Mouse (Mus musculus): ENCODE measurements at regions not wholly inside any gene's neighbourhood (a gene's known extent, or its start where the extent isn't known, plus 50 kb on each side); places are given as distances from the start of the nearest gene placed in this dataset.

GRCm38 (mm10) chr10:119019082-119019481, 149.1 kb upstream of the Dyrk2 start:
- DNase-seq (ENCODE audit: low spot score in 2 of 2), result no peak

- no peak for DNase-seq (ENCODE audit: low spot score in 2 of 2)
Measured at GRCm38 (mm10) chr10:119018490-119018889, 148.5 kb upstream of the Dyrk2 start.

GRCm38 (mm10) chr10:119016104-119016503, 146.1 kb upstream of the Dyrk2 start:
- no peak for DNase-seq (ENCODE audit: low spot score in 2 of 2)

GRCm38 (mm10) chr10:119015311-119016055, 145.5 kb upstream of the Dyrk2 start:
- no peak for DNase-seq (ENCODE audit: low spot score in 2 of 2)

DNA sequence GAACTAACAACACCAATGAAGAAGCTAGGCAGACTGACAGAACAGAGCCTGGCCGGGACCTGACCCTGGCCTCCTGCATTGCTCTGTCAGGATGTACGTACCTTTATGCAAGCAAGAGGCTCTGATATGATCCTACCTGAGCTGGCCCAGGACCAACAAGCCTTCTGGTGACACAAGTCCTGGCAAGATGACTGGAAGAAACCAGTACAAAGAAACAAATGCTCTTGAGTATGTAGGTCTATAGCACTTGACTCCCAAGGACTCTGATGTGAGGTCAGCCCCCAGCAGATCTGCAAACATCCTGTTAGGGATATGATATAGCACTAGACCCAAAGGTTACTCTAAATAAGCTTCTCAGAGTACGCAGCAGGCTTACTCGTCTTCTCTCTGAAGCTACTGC, 144.7 kb upstream of the Dyrk2 start:
- DNase-seq (ENCODE audit: low spot score in 2 of 2), result no peak

- DNase-seq (ENCODE audit: low spot score in 2 of 2), result no peak
Measured at GRCm38 (mm10) chr10:119013758-119014157, 143.7 kb upstream of the Dyrk2 start.

DNA sequence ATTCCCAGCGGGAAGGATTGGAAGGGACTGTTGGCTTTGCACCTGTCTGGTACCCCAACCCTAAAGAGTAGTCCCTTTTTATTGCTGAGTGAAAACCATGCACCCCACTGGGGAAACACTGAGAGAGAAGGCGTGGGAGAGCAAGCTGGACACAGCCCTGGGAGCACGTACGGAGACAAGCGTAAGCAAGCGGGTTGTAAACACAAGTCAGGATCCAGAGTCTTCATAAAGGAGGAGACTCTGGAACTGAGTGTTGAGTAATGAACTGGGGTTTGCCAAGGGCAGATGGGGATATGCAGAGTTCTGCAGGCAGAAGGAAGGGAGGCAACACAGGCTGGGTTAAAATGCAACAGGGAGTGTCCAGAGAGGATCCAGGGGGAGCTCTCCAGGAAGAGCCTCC, 141.5 kb upstream of the Dyrk2 start:
- no peak for DNase-seq (ENCODE audit: low spot score in 2 of 2)

- no peak for DNase-seq (ENCODE audit: low spot score in 2 of 2)
Measured at GRCm38 (mm10) chr10:119010884-119011283, 140.9 kb upstream of the Dyrk2 start.

DNA sequence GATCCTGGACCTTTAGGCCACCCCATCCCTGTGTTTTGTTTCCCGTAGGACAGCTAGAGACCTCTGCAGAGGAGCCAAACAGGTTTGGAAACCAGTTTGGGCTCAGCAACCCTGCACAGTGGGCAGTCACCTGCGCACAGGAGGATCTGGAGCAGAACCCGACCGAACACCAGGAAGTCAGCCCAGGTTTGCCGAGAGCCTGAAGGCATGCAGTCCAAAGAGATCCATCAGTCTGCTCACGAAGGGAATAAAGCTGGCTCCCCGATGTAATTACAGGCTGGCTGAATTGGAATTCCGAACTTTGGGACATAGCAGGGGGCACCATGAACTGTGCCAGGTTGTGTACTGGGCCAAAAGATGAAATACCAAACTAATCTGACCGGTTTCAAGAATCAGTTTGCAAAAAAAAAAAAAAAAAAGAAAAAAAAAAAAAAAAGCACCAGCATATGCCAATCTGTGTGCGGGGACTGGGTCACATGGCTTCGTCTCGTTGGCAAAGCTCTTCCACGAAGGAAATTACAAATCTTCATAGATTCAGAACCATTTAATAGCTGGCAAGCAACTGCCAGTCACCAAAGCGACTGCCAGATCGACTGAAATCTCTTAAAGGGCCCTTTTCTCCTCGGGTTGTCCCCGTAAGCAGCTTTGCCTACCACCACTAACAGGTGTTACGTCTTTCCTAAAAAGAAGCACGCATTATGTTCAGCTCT, 137.0 kb upstream of the Dyrk2 start:
- DNase-seq (ENCODE audit: low spot score in 2 of 2), result no peak

GRCm38 (mm10) chr10:119005491-119005890, 135.5 kb upstream of the Dyrk2 start:
- DNase-seq (ENCODE audit: low spot score in 2 of 2), result peak; percentile 11 to 12

- DNase-seq (ENCODE audit: low spot score in 2 of 2), result no peak
Measured at GRCm38 (mm10) chr10:119004426-119004825, 134.4 kb upstream of the Dyrk2 start.

DNA sequence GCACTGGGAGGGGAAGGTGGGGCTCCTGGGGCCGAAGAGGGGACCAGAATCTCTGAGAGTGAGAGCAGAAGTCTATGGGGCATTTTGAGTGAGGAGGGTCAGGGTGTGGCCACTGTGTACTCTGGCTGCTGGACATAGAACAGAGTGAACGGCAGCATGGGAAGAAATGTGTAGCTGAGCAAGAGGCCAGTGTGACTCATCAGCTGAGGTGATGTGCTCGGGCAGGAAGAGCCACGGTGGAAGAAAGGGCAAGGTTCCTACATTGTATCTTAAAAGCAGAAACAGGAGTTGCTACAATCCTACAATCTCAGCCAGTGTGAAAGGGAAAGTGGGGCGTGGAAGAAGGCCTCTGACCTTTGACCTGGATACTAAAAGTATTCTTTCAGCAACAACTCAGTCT, 133.8 kb upstream of the Dyrk2 start:
- no peak for DNase-seq (ENCODE audit: low spot score in 2 of 2)

DNA sequence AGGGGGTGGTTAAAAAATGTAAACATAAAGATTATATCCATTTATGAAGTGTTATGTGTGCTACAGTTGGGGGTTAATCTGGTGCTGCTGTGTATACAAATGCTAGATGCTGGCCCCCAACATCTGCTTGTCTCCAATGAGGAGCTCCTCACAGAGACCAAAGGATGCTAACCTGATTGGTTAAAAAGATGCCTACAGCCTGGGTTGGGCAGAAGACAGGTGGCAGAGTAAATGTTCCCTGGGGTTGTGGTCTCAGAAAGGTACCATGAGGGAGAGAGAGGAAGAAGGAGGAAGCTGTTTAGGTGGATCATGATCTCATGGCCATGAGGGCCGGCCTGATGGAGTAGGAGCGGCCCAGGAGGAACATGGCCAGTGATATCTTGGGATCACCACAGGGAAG, 133.0 kb upstream of the Dyrk2 start:
- DNase-seq (ENCODE audit: low spot score in 2 of 2), result no peak

DNA sequence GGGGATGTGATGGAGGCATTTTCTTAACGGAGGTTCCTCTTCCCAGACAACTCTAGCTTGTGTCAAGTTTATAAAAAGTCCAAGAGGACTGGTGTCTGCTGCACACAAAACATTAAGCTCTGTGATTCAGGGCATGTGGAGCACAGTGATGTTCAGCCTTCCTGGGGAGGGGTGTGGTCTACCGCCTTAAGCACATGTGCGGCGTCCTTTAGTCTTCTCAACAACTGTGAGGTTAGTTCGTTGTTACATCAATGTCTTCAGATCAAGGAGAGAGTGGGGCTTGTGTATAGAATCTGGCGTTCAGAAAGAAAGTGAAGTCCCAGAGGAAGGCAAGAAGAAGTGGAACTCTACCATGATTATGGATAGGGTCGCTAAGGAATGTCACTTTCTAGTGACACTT, 131.9 kb upstream of the Dyrk2 start:
- DNase-seq (ENCODE audit: low spot score in 2 of 2), result no peak

DNA sequence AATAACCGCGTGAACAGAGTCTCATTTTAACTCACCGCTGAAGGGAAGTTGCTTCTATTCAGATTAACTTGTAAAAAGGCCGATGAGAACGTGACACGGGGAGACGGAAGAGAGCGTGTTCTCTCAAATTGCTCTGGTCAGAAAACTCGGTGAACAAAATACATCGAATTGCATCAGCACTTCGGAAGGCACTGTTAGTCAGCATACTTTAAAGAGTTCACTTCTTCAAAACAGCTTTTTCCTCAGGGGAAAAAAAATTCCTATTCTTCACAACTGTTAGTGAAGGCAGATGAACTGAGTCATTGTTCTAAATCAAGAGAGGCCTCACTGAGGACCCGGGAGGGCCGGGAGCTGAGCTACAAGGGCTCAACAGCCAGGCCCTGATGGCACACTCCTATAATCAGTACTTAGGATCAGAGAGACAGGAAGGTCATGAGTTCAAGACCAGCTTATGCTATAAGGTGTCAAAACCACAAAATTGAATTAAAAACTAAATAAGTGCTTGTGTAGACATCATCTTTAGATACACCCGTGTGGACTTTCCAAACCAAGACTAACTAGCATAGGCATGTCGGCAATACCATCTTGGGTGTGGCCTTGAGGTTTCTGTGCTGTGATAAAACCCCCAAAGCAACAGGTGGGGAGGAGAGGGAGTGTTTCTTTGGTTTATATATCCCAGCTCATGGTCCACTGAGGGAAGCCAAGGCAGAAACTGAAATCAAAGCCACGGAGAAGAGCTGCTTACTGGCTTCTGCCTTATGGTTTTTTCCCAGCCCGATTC, 131.2 kb upstream of the Dyrk2 start:
- DNase-seq (ENCODE audit: low spot score in 2 of 2), result no peak

DNA sequence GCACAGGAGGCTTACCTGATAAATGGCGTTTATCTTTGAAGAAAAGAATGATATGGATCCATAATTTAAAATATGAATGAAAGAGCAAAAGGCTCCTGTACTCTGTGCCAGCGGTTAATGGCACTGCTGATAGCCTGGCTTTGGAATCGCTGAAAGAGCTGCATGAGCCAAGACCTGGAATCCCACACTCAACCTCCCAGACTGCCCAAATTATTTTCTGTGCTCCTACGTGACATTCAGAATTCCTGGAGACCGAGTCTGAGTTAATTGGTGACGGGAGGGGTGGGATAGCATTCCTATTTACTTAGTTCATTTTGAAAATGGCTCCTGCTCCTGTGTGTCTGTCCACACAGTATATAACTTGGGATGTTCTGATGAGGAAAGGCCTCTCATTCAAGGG, 129.0 kb upstream of the Dyrk2 start:
- DNase-seq (ENCODE audit: low spot score in 2 of 2), result no peak

GRCm38 (mm10) chr10:118997034-118997433, 127.0 kb upstream of the Dyrk2 start:
- DNase-seq (ENCODE audit: low spot score in 2 of 2), result no peak

- DNase-seq (ENCODE audit: low spot score in 2 of 2), result no peak
Measured at GRCm38 (mm10) chr10:118993819-118994574, 124.0 kb upstream of the Dyrk2 start.

DNA sequence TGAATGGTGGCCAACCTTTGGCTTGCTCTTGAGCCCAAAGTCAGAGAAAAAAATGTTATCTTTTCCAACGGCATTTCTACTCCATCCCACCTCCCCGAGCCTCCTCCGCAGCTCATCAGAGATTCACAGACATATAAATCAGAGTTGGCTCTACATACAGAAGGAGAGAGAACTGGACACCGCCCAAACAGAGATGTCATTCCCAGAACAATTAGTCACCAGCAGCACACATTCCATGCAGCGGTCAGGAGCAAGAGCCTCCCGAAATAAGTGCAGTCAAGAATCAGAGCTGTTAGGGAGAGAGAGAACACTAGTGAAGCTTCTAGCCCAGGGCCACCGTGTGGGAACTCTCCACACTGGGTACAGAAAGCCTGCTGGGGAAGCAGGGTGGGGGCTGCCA, 121.2 kb upstream of the Dyrk2 start:
- DNase-seq (ENCODE audit: low spot score in 2 of 2), result no peak

DNA sequence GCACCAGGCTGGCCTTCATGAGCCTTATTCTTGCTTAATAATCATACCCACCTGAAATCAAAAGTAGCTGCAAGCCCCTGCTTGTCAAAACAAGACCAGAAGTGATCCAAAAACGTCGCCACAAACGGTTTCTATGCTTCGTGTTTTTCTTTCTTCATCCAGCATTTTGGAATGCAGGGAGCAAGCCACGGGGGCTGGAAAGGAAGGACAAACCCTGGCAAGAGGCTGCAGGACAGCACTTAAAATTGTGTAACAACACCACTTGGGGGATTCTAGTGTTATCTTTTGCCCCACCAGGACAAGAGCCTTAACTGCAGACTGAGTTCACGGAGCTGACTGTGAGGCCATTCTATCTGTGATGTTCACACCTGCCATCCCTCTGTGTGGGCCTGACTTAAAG, 120.5 kb upstream of the Dyrk2 start:
- DNase-seq (ENCODE audit: low spot score in 2 of 2), result no peak

DNA sequence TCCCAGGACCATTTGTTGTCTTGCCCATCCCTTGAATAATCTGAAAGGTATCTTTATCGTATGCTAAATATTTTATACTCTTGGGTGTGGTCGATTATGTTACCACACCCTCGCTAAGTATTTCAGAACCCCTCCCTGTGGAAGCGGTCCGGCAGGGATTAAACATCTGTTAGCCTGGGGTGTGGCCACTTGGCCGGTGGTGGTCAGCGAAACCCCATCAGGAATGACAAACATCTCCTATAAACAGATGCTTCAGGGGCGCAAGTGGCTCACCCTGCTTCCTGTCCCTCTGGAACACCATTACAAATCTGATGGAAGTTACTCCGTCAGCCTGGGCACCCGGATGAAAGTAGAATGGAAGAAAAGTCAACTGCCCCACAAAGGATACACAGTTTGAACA, 119.8 kb upstream of the Dyrk2 start:
- DNase-seq (ENCODE audit: low spot score in 2 of 2), result no peak

DNA sequence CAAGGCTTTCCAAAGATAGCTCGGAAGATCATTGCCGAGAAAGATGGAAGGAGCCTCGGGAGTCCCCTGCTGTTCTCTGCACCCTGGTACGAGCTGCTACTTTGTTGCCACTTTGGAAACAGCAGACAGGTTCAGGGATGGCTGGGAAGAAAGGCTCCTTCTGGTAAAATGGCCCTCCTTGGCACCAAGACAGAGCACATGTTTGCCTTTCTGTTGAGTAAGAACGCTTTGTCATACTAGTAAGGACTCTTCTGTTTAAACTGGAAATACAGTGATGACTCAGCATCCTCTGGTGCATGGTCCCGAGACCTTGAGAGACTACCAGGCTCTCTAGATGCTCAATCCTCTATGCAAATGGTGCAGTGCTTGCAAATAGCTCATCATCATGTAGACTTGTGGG, 118.2 kb upstream of the Dyrk2 start:
- no peak for DNase-seq (ENCODE audit: low spot score in 2 of 2)
